ENCODE assay signal across 8 mouse cellular contexts in genomic region chr5:136619315-136620231, GRCm38 (mm10). TPM values are rescaled to one million over a fixed set of nuclear protein-coding genes. Genes with fewer than 3 reads are reported as not detected.
DNase-seq lines count a peak whose midpoint lies in the region; ATAC-seq and TF ChIP-seq lines count a peak whose summit lies in the region.

No protein-coding gene starts in this region.

- CTCF ChIA-PET in Patski (lab: Charles Lee): interaction anchor here (0.8 to 8.8 kb wide), 9 partner anchors 8 to 338 kb away, joined by 3 to 64 read pairs (median 4); partner anchors contain the start of gene Cux1

- H3K36me3 ChIP-seq in E14TG2a.4 (ENCODE audit: insufficient read depth, low read length): no peaks in the 10 kb centered on the region
- H3K36me3 ChIP-seq in heart, embryonic 14.5 days (ENCODE audit: control insufficient read depth, insufficient read depth, low read length): no peaks in the 10 kb centered on the region
- H3K36me3 ChIP-seq in midbrain, embryonic 13.5 days: no peaks in the 10 kb centered on the region

- POLR2A ChIA-PET in Patski (lab: Charles Lee): interaction anchor here (0.6 to 1.2 kb wide), 2 partner anchors 42 to 53 kb away, joined by 3 to 5 read pairs; no protein-coding TSS in a partner anchor

- WGBS in heart, embryonic 14.5 days: 4% methylated on average over 17 of the region's 17 CpGs
- 11% methylated on average over 17 of the region's 17 CpGs for WGBS in midbrain, embryonic 13.5 days

- H3K4me3 ChIP-seq in E14TG2a.4 (replicated peaks; ENCODE audit: low read length): peak overlapping the region; percentile 39; the same call in 1 of the 2 replicates
- peak overlapping the region; percentile 1 to 22; a peak in 3 of 4 replicates for H3K4me3 ChIP-seq in heart, embryonic 14.5 days (ENCODE audit: control insufficient read depth in 1 of 2, insufficient read depth in 1 of 2, low read depth in 1 of 2, low read length in 2 of 2)
- no peak overlapping the region for H3K4me3 ChIP-seq in midbrain, embryonic 13.5 days (replicated peaks)

- intact Hi-C loops in left cerebral cortex, postnatal 25 days (cut with DNase I): loop anchor here (5.0 kb wide), 1 partner anchor 337 kb away; no protein-coding TSS in a partner anchor

- H3K27me3 ChIP-seq in E14TG2a.4 (ENCODE audit: insufficient read depth, low read length): peaks cover 71% of the 10 kb centered on the region
- no peaks in the 10 kb centered on the region for H3K27me3 ChIP-seq in Patski
- peaks cover 12% of the 10 kb centered on the region; the same call in 1 of the 2 replicates for H3K27me3 ChIP-seq in heart, embryonic 14.5 days (ENCODE audit: control insufficient read depth, insufficient read depth, low read length)
- peaks cover 51% of the 10 kb centered on the region for H3K27me3 ChIP-seq in midbrain, embryonic 13.5 days

- peak overlapping the region; percentile 56 for H3K4me2 ChIP-seq in heart, embryonic 14.5 days (ENCODE audit: low read length)
- peak overlapping the region; percentile 37 for H3K4me2 ChIP-seq in midbrain, embryonic 13.5 days (replicated peaks)

- H3K9ac ChIP-seq in heart, embryonic 14.5 days (ENCODE audit: low read length): peak overlapping the region; percentile 39
- H3K9ac ChIP-seq in midbrain, embryonic 13.5 days (replicated peaks): 0 out of 2 replicates have a peak overlapping the region, but pooled peaks have one; percentile 33

- in situ Hi-C loops in Patski (cut with MboI; ENCODE audit: low pct_unique_long_range_greater_than_20kb): loop anchor here (5.0 to 10.0 kb wide), 3 partner anchors 43 to 145 kb away; no protein-coding TSS in a partner anchor

- peak overlapping the region; percentile 39 to 46; a peak in 3 of 4 replicates for H3K27ac ChIP-seq in heart, embryonic 14.5 days (replicated peaks in 1 of 2; ENCODE audit: control insufficient read depth in 1 of 2, insufficient read depth in 1 of 2, low read depth in 2 of 2, low read length in 2 of 2)
- H3K27ac ChIP-seq in midbrain, embryonic 13.5 days: no peak overlapping the region

- no peak for DNase-seq in Patski (ENCODE audit: low read depth, low spot score)
- peak; percentile 81 for DNase-seq in kidney, postnatal 10 days
- peak; percentile 31 for DNase-seq in urinary bladder, adult 2 months (ENCODE audit: low spot score)
- no peak for DNase-seq in left cerebral cortex, postnatal 25 days (ENCODE audit: low spot score in 2 of 2)
- DNase-seq in gastrocnemius, postnatal 25 days: no peak

- TF ChIP-seq CTCF in E14TG2a.4 (conservative IDR thresholded peaks at IDR 0.05; ENCODE audit: low read length): no peak; the same call in 1 of the 2 replicates
- TF ChIP-seq CTCF in Patski (IDR thresholded peaks at IDR 0.05): peak; percentile 68

- H3K9me3 ChIP-seq in E14TG2a.4 (ENCODE audit: low read length): peaks cover 5% of the 10 kb centered on the region; the same call in 1 of the 2 replicates
- H3K9me3 ChIP-seq in heart, embryonic 14.5 days (ENCODE audit: control insufficient read depth, low read length): no peaks in the 10 kb centered on the region
- no peaks in the 10 kb centered on the region for H3K9me3 ChIP-seq in midbrain, embryonic 13.5 days

- peaks cover 18% of the 10 kb centered on the region for H3K4me1 ChIP-seq in E14TG2a.4 (replicated peaks; ENCODE audit: low read depth, low read length)
- H3K4me1 ChIP-seq in heart, embryonic 14.5 days (ENCODE audit: control insufficient read depth in 2 of 2, insufficient read depth in 2 of 2, low read length in 2 of 2): peaks cover 17 to 20% of the 10 kb centered on the region in 2 experiments
- peaks cover 19% of the 10 kb centered on the region for H3K4me1 ChIP-seq in midbrain, embryonic 13.5 days (replicated peaks)

- ATAC-seq in Patski: peak; percentile 32
- peak; percentile 67; the same call in 1 of the 2 replicates for ATAC-seq in heart, embryonic 14.5 days (ENCODE audit: insufficient number of reproducible peaks, insufficient read depth, low FRiP score, low read depth)
- ATAC-seq in midbrain, embryonic 13.5 days: 0 out of 2 replicates have a peak, but pooled peaks have one; percentile 50

RNA-seq across cellular contexts. Expression of gene Cux1, which starts 52.3 kb away (rescaled TPM):
- 166 TPM for polyA plus RNA-seq in Patski (2021)
- 71.6 and 76.8 TPM in 2 replicates for polyA plus RNA-seq in heart, embryonic 14.5 days (2014; fragmentation: Nextera tagmentation; extraction: Ambion mirVana)
- polyA plus RNA-seq in midbrain, embryonic 13.5 days (2015; fragmentation: Nextera tagmentation; extraction: Ambion mirVana): 126 TPM in 2 replicates
- 36.8 and 48.9 TPM in 2 replicates for polyA plus RNA-seq in urinary bladder, adult 2 months (2012; rRNA removed)
- 100 to 1,000 TPM; 105 to 121 TPM for total RNA-seq in left cerebral cortex, postnatal 25 days (2021)
- total RNA-seq in gastrocnemius, postnatal 25 days (2021): 10 to 100 TPM; 66.6 to 67.1 TPM

Comparison
In these comparisons a context has a peak if more than half of its experiments do, and no peak if none do; other contexts are left out.
1. DNase-seq: peak in kidney, postnatal 10 days (single experiment) and urinary bladder, adult 2 months (single experiment); none in Patski (single experiment), left cerebral cortex, postnatal 25 days (0 of 2) and gastrocnemius, postnatal 25 days (single experiment).
2. Peak in every context shown above with its lines, with median percentiles within 50 percentile points of each other: ATAC-seq.